Mouse (Mus musculus): ENCODE results near the gene Slc25a11.

The Slc25a11 gene

DNA sequence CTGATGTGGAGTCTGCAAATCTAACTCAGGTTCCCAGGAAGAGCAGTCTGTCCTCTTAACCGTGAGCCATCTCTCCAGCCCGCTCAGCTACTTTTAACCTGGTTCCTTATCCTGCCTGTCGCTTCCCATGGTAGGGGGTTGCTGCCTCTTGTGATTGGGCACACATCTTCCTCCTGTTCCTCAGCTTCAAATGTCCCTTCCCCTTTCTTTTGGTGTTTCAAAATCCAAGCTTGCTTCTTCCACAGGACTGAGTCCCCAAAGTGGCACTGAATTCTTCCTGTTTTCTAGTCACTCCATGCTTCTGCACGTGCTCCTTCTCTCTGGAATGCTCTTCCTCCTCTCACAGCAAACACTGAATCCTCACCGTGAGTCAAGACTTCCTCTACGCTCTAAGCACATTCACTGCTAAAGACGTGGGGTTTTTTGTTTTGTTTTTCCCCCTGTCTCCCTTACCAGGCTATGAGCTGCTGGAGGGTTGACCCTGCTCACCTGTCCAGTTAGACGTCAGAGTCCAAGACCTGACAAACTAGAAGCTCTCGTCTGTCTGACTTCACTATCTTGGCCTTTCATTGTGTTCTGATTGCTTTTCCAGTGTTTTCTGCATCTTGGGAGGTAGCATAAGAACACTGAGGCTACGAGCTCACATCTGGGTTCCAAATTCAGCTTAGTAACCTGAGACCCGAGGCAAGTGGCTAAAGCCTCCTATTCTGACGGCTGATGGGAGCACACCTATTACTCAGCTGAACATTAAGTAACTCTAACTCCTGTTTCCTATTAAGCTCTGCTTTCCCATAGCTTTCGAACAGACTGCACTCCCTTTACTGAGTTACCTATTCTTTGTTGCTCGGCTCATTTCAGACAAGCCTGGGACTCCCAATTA, 20.2 kb upstream of the Slc25a11 start:
- DNase-seq, result no peak

DNA sequence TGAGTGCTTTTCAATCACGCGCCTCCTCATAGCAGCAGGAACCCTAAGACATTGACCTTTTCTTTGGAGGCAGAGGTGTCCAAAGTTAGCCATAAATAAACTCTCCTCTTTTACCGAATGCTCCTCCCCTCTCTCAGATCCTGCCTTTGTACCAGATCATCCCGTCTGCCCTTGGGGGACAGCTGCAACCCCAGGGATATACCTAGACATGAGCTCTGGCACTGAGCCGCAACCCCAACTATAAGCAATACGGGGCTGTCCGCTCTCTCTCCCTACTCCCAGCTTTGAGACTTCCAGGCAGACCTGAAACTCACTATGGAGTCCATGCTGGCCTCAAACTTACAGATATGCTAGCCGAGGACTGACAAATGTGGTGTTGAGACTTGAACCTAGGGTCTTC, 19.4 kb upstream of the Slc25a11 start:
- no peak for DNase-seq

DNA sequence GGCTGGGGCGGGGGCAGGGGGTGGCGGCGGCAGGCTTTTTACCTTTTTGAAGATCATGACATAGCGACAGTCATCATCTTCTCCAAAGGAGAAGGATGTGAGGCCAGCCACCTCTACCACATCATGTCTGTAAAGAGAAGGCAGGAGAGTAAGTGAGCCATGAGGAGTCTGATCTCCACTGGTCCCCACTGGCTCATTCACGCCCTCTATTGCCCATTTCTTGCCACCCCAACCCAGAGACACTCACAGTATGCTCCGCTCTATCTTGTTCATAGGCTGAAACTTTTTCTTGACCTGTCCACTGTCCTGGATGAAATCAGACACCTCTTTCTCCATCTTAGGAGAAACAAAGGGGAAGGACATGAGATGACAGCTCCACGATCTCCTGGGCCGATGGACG, 17.5 kb upstream of the Slc25a11 start:
- no peak for DNase-seq

DNA sequence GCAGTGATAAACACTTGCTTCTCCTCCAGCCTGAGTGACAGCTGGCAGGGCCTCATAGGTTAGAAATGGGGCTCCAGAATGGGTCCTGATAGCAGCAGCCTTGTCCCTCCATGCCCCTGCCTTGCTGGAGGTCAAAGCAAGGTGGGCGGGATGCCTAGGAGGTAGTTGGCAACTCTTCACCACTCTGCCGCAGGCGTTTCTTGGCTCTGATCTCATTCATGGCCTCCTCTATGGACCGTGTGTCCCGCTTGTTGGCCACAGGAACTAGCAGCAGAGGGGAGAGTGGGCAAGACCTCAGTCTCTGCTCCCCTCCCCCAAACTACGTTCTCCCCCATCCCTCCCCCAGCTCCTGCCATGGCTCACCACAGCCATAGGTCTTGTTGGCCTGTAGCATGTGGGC, 16.7 kb upstream of the Slc25a11 start:
- DNase-seq, result no peak

DNA sequence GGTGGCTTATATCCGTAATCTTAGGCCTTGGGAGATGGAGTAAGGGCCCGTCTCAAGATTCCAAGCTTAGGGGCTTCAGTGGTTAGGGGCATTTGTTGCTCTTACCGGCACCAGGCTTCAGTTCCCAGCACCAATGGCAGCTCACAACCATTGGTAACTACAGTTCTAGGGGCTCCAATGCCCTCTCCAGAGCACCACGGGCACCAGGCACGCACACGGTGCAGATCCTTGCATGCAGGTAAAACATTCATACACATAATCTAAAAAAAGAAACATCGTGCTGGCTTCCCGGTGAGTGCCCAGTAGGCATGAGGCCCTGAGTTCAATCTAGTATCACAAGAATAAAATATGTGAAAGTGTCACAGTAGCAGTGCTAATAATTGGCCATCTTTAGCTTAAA, 15.8 kb upstream of the Slc25a11 start:
- DNase-seq, result no peak

DNA sequence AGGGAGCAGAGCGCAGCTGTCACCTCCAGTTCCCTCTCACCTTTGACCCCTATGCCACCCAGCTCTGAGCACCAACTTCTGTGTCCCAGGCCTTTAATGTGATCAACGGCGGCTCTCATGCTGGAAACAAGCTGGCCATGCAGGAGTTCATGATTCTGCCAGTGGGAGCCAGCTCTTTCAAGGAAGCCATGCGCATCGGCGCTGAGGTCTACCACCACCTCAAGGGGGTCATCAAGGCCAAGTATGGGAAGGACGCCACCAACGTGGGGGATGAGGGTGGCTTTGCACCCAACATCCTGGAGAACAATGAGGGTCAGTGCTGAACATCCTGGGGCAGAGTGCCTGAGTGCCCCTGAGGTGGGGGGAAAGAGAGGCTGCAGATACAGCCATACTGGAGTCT, 13.3 kb upstream of the Slc25a11 start:
- no peak for DNase-seq

DNA sequence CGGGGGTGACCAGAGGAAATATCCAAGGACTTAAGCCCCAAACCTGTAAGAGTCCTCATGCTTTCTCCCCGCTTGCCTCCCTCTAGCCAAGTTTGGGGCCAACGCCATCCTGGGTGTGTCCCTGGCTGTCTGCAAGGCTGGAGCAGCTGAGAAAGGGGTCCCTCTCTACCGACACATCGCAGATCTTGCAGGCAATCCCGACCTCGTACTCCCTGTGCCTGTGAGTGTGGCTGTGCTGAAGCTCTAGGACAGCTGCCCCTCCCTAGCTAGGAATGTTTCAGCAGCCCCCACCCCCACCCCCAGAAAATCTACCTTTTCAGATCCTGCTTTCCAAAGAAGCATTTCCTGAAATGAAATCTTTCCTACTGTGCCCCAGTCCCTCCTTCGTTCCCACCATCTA, 11.7 kb upstream of the Slc25a11 start:
- no peak for DNase-seq

DNA sequence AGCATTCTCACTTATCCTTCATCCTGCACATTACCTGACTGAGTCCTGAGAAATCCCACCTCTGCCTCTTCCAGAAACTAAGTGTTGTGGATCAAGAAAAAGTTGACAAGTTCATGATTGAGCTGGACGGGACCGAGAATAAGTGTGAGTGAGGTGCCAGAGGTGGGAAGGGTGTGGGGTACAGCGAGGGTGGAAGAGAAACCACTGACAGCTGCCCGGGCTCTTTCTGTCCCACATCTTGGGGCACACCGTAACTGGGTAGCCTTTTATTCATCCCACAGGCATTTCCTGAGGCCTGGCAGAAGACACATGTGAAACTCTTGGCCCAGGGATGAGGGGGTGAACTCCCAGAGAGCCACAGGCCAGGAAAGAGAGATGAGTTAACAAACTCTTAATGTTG, 11.2 kb upstream of the Slc25a11 start:
- DNase-seq, result no peak

DNA sequence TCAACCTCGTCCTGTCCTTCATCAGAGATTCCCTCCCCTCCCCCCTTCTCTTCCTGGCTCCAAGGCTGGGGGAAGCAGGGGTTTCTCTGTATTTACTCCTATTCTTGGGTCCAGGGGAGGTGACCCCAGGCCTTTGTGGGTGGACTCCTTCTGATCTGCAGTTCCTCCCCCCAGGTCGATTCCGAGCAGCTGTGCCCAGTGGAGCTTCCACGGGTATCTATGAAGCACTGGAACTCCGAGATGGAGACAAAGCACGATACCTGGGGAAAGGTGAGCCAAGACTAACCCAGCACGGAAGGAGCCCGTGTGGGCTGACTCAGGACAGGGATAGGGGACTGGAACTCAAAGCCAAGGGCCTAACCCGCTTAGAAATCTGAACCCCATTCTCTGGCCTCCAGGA, 10.7 kb upstream of the Slc25a11 start:
- no peak for DNase-seq

DNA sequence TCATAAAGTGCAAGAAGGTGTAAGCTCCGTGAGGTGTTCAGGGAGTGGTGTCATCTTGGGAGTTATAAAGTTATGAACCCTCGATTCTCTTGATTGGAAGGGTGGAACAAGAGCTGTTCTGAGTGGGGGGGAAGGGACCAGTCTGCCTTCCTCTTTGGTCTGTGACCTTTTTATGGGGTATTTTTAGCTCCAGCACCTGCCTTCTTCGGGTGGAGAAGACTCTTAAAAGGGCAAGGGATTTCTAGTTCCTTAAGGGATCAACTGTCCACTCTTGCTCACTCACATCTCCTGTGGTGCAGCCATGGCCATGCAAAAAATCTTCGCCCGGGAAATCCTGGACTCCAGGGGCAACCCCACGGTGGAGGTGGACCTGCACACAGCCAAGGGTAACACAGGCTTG, 10.3 kb upstream of the Slc25a11 start:
- DNase-seq, result no peak

DNA sequence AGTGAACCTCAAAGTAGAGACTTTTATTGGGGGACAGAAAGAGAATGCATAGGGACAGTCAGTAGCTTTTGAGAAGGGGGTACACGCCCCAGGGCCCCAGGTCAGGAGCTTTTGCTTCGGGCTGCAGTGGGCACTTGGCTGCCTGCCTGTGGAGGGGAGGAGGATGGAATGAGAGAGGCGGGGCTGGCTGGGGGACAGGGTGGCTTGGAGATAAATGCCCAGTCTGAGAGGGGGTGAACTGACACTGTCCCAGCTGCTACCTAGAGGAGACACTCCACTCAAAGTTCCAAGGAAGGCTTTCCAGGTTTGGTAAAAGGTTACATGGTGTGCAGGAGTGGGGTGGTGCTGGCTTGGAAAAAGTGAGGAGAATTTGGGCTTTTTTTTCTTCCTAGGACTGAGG, 9.7 kb upstream of the Slc25a11 start, which contains the start of gene Eno3:
Gene Eno3 (plus strand): TSS at position 239 of the 400 bp plus-strand sequence.
- DNase-seq, result no peak

DNA sequence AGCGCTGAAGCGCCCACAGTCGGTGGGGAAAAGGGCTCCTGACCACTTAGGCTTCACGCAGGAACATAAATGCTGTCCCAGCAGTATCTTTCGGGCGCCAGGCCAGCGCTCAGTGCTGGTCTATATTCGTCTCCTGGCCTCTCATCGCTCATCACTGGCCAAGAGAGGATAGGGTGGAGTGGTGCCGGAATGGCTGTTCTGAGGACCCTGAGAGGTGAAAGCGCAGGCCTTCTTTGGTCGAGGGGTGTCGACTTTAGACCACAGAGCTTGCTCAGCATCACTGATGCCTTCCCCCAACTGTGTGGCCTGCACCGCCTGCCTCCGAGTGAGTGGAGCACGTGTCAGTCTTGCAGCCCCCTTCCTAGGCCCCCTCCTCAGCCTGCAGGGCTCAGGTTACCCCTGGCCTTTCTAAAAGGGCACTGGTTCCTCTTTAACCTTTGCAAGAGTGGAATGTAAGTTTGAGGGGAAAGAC, 9.2 kb upstream of the Slc25a11 start:
- no peak for DNase-seq

DNA sequence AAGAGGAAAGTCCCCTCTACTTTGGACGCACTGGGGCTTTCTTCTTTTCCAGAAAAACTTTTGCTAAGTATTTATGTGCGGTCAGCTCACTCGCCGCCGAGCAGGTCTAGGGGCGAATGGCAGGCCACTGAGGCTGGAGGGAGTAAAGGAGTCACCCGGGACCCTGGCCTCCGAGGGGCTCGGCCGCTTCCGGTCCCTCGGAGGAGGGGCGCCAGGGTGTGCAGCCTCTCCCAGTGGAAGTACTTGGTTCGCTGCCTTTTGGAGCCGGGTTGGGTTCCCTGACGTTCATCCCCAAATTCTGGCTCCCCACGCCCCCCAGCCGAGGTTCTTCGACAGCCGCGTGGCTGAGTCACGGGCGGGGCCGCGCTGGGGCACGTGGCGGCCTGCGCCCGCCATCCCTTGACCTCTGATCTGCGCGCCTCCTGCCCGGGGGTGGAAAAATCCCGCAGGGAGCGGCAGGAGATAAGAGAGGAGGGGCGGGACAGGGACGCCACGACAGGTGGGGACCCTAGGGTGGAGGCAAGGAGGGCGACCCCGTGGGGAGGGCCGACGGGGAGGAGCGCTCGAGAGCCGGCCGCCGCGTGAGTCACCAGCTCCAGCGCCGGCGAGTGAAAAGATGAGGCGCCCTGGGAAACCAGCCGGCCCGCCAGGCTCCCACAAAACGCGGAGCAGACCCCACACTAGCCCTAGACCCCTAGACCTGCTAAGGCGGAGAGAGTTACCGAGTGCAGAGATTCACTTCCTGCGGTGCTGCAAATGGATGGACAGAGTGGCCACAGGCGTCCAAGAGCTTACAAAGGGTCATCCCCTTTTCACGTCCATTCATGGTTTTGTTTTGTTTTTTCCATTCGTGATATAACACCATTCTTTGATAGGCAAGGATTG, 8.5 kb upstream of the Slc25a11 start:
- peak; percentile 51 to 68 for DNase-seq

DNA sequence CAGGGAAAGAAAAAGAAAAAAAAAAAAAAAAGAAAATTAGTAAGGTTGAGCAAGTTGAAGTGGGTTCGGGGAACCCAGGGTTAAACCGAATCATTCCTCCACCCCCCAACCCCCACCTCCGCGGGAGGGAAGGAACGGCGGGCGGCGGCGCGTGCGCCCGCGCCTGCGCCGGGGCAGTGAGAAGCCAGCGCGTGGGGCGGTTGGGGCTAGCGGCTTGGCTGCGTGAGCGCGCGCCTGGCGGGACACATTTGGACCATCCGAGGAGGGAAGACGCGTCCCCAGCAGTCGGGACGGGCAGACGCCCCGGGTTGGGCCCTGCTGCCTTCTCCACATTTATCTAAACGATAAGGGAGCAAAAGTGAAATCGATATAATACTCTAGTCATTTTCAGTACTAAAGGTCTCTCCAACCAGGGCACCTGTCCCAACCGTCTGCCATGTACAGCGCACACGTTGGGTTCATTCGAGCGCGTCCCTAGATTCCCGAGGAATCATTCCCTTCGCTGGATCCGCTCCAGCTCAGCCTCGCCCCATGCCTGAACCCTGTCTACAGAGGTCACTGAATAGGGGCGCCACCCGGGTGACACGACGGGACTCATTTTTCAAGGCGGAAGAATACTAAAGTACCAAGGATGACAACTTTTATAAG, 7.8 kb upstream of the Slc25a11 start:
- DNase-seq, result peak; percentile 68 to 69

DNA sequence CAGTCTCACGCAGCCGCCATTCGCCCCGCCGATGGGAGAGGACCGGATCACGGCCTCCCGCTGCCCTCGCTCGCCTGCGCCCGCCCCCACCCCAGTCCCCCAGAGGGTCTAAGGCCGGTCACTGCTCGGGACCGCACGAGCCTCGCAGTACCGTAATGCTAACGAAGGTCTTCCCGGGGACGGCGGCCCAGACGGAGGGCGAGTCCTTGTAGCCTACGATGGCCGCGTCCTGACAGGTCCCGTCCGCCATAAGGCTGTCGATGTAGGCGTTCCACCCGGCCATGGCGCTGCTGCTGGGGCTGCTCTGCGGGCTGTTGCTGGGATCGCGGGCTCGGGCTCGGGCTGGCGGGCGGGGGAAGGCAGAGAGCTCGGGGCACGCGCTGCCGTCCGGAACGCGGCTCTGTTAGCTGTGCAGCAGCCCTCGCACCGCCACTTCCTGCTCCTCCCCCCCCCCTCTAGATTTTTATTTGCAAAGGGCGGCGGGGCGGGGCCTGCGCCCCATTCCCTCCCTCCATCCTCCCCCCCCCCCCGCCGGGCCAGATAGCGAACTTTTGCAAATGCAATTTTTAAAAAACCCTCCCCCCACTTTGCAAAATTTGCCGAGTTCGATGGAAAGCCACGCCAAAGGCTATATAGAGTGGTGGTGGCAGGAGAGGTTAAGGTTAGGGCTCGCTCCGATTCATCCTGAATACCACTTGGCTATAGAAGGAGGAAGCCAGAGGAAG, 7.1 kb upstream of the Slc25a11 start, which contains the start of gene Pfn1:
Gene Pfn1 (minus strand): TSS at position 447 of the 725 bp plus-strand sequence.
- peak; percentile 73 to 80 for DNase-seq

DNA sequence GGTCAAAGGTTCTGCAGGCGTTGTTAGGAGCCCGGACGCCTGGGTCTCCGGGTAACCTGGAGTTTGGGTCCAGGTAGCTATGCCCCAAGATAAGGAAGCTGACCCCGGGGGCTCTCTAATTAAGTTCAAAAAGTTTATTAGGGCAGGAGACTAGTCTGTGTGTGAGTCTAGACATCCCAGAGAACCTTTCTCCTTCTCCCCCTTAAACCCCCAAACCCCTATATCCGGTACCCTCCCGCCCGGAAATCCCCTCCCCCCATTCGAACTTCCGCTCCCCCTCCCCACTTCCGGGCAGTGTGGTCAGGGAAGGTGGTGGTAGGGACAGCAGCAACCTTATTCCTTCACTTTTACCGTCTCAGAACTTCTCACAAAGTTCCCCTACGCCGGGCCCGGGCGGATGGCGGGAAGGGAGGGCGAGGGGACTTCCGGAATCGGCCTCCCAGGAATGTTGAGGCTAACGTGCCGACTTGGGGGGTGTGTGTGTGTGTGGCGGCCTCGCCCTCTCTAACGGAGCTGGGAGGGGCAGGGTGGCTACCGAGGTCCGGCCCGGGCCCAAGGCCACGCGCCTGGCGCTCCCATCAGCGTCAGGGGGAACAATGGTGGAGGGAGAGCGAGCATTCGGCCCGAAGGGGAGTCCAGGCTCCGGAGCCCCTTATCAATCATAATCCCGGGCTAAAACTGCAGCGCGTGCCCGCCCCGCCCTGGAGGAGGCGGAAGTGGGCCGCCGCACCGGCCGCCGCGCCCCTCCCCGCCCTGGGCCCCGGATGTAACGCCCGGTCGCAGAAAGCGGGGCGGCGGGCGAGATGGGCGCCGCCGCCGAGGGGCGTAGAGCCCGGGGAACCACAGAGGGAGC, 6.3 kb upstream of the Slc25a11 start:
- peak; percentile 59 to 75 for DNase-seq

DNA sequence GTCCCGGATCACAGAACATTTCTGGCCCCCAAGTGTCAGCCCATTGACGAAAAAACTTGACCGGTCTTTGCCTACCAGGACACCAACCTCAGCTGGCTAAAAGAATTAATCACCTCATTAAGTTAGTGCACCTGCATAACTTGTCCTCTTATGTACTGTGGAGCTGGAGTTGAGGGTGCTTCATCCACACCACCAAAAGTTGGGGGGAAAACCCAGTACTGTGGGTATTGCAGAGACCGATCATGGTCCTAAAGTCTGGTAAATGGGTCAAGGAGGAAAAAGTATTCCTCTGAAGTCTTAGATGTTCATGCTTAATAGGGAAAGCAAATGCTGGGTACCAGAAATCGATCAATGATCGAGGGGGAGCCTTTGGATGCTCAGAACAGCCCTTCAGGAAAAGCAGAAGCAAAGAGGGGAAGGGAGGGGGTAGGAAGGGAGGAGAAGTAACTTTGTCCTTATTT, 5.6 kb upstream of the Slc25a11 start:
- DNase-seq, result no peak

DNA sequence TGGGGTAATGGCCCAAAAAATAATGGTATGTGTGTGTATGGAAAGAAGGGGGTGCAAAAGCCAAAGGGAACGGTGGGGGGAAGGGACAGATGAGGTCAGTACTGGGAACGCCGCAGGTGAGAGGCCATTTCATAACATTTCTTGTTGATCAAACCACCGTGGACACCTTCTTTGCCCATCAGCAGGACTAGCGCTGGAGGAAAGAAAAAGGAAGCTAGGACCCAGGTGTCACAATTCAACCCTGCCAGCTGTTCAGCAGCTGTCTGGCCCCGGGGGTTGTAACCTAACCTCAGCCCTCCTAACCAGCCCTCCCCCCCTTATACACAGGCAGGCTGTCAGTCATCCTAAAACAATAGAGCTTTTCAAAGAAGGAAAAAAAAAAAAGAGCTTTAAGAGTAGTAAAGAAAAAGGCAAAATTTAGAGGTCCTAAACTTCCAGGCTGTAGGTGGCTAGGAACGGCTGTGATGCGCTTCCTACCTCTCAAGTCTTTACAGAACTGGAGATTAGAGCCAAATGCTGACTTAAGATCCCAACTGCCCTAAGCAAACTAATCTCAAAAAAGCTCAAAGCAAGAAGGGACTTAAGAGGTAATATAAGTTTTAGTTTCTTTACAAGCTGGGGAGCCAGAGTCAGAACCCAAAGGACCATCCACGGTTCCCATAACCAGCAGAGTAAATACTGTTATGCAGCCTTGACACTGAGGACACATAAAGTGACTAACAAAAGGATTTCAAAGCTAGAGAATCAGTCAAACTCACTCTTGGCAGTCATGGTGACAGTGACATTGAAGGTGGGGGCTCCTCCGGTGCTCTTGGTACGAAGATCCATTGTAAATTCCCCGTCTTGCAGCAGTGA, 5.0 kb upstream of the Slc25a11 start:
- peak in 1 of 2 experiments; percentile 66 for DNase-seq

DNA sequence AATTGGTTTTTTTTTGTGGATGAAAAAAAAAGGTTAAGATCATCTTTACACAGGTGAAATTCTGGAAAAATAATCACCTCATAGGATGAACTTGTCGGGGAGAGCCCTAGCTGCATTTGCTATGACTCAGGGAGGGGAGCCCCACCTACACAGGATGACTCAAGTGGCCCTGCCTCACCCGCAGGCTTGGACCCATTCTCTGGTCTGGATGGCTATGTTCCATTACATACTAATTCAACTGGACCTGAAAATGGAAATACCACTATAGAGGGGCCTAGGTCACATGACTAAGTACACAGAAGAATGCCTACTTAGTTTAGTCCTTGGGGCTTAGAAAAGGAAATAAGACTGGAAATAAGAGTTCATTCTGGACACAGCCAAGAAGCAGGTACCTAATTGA, 4.1 kb upstream of the Slc25a11 start:
- DNase-seq, result no peak
